Mouse (Mus musculus) MEL (cell line): ENCODE measurements at regions not wholly inside any gene's neighbourhood (a gene's known extent, or its start where the extent isn't known, plus 50 kb on each side); places are given as distances from the start of the nearest gene placed in this dataset.

Source experiments
- DNase-seq: peaks from one replicate; pipeline ENCODE4 v3.0.0; 2011; ENCODE audit warnings: low read depth, low spot score
- H3K27ac ChIP-seq: 2 replicates; pipeline ENCODE4 v1.5.1; 2012; ENCODE audit warnings: low read depth, mild to moderate bottlenecking, control low read depth, low read length, moderate library complexity; ENCODE audit not compliant: control insufficient read depth
- H3K27me3 ChIP-seq, 2 experiments: fragments of 150-350 bp in 1 of 2; sonication (generic) in 1 of 2; 2 replicates each; pipeline ENCODE4 v1.6.1; 2012; ENCODE audit warnings: low read length in 2 of 2, mild to moderate bottlenecking in 2 of 2, improper control_type of control experiment in 1 of 2, moderate library complexity in 1 of 2; ENCODE audit not compliant: insufficient read depth in 2 of 2, control insufficient read depth in 1 of 2
- H3K36me3 ChIP-seq, 2 experiments: 2 replicates each; pipeline ENCODE4 v1.6.1; 2012 to 2014; ENCODE audit warnings: low read length in 2 of 2, improper control_type of control experiment in 1 of 2, inconsistent platforms in 1 of 2, mild to moderate bottlenecking in 1 of 2; ENCODE audit not compliant: insufficient read depth in 2 of 2, control insufficient read depth in 1 of 2
- H3K4me1 ChIP-seq, 2 experiments: fragments of 150-350 bp in 1 of 2; sonication (generic) in 1 of 2; 2 replicates each; pipeline ENCODE4 v1.6.1; 2012; ENCODE audit warnings: low read length in 2 of 2, improper control_type of control experiment in 1 of 2, mild to moderate bottlenecking in 1 of 2; ENCODE audit not compliant: insufficient read depth in 2 of 2, control insufficient read depth in 1 of 2
- H3K4me3 ChIP-seq, 2 experiments: fragments of 150-350 bp in 1 of 2; sonication (generic) in 1 of 2; 2 replicates each; pipeline ENCODE4 v1.5.1; 2012; ENCODE audit warnings: low read depth in 2 of 2, low read length in 2 of 2, mild to moderate bottlenecking in 2 of 2, moderate library complexity in 2 of 2, control low read depth in 1 of 2, improper control_type of control experiment in 1 of 2; ENCODE audit not compliant: control insufficient read depth in 1 of 2, insufficient read depth in 1 of 2
- H3K79me2 ChIP-seq: 2 replicates; pipeline ENCODE4 v1.6.1; 2012; ENCODE audit warnings: mild to moderate bottlenecking, low read length, moderate library complexity; ENCODE audit not compliant: control insufficient read depth, poor library complexity, insufficient read depth
- H3K9ac ChIP-seq: 2 replicates; pipeline ENCODE4 v1.6.1; 2012; ENCODE audit warnings: low read depth, mild to moderate bottlenecking, control low read depth, low read length, moderate library complexity; ENCODE audit not compliant: control insufficient read depth, poor library complexity, severe bottlenecking
- H3K9me3 ChIP-seq: fragments of 150-350 bp; sonication (generic); replicated peaks from 2 replicates; pipeline ENCODE4 v1.6.1; 2012; ENCODE audit warnings: mild to moderate bottlenecking, low read length, improper control_type of control experiment, moderate library complexity; ENCODE audit not compliant: insufficient read depth
- CHD1 ChIP-seq: IDR thresholded peaks from 2 replicates; pipeline ENCODE4 v1.6.1; 2012; ENCODE audit warnings: low read depth, mild to moderate bottlenecking, inconsistent platforms, low read length, improper control_type of control experiment
- E2F4 ChIP-seq: IDR thresholded peaks from 2 replicates; pipeline ENCODE4 v1.6.1; 2011; ENCODE audit warnings: low read depth, low read length, improper control_type of control experiment, borderline replicate concordance
- EP300 ChIP-seq, 2 experiments: IDR thresholded peaks; 2 replicates each; pipeline ENCODE4 v1.6.1; 2011; ENCODE audit warnings: improper control_type of control experiment in 2 of 2, low read length in 2 of 2, low read depth in 1 of 2, mild to moderate bottlenecking in 1 of 2
- ETS1 ChIP-seq: IDR thresholded peaks from 2 replicates; pipeline ENCODE4 v1.6.1; 2012; ENCODE audit warnings: low read depth, mild to moderate bottlenecking, inconsistent platforms, low read length, improper control_type of control experiment, moderate library complexity
- GATA1 ChIP-seq: IDR thresholded peaks from 2 replicates; pipeline ENCODE4 v1.6.1; 2011; ENCODE audit warnings: low read depth, low read length, improper control_type of control experiment
- HCFC1 ChIP-seq: IDR thresholded peaks from 2 replicates; pipeline ENCODE4 v1.6.1; 2012; ENCODE audit warnings: low read depth, mild to moderate bottlenecking, inconsistent platforms, low read length, improper control_type of control experiment, moderate library complexity
- JUND ChIP-seq: IDR thresholded peaks from 2 replicates; pipeline ENCODE4 v1.6.1; 2011; ENCODE audit warnings: low read depth, mild to moderate bottlenecking, improper control_type of control experiment, low read length
- MAFK ChIP-seq: IDR thresholded peaks from 2 replicates; pipeline ENCODE4 v1.6.1; 2011; ENCODE audit warnings: low read depth, mild to moderate bottlenecking, low read length, improper control_type of control experiment, borderline replicate concordance
- MAX ChIP-seq: IDR thresholded peaks from 2 replicates; pipeline ENCODE4 v1.6.1; 2011; ENCODE audit warnings: low read length, improper control_type of control experiment
- MAZ ChIP-seq: IDR thresholded peaks from 2 replicates; pipeline ENCODE4 v1.6.1; 2012; ENCODE audit warnings: low read depth, mild to moderate bottlenecking, inconsistent platforms, low read length, improper control_type of control experiment
- MYB ChIP-seq: IDR thresholded peaks from 2 replicates; pipeline ENCODE4 v1.6.1; 2011; ENCODE audit warnings: mild to moderate bottlenecking, low read depth, low read length, improper control_type of control experiment
- MYC ChIP-seq: IDR thresholded peaks from 2 replicates; pipeline ENCODE4 v1.6.1; 2011; ENCODE audit warnings: low read depth, mild to moderate bottlenecking, low read length, improper control_type of control experiment, moderate library complexity
- NRF1 ChIP-seq: IDR thresholded peaks from 2 replicates; pipeline ENCODE4 v1.6.1; 2014; ENCODE audit warnings: low read depth, mild to moderate bottlenecking, inconsistent platforms, low read length, improper control_type of control experiment, moderate library complexity; ENCODE audit not compliant: poor library complexity, insufficient read depth, severe bottlenecking
- POLR2A ChIP-seq, 2 experiments: IDR thresholded peaks; 2 replicates each; pipeline ENCODE4 v1.6.1; 2011 to 2012; ENCODE audit warnings: low read length in 2 of 2, mild to moderate bottlenecking in 2 of 2, control low read depth in 1 of 2, improper control_type of control experiment in 1 of 2, low read depth in 1 of 2, moderate library complexity in 1 of 2; ENCODE audit not compliant: control insufficient read depth in 1 of 2, insufficient read depth in 1 of 2, poor library complexity in 1 of 2
- POLR2AphosphoS2 ChIP-seq: IDR thresholded peaks from 2 replicates; pipeline ENCODE4 v1.6.1; 2011; ENCODE audit warnings: low read length, improper control_type of control experiment
- POLR2AphosphoS5 ChIP-seq: IDR thresholded peaks from 2 replicates; pipeline ENCODE4 v1.6.1; 2012; ENCODE audit warnings: low read depth, borderline replicate concordance, mild to moderate bottlenecking, inconsistent platforms, low read length, moderate library complexity, mixed read lengths
- RAD21 ChIP-seq: IDR thresholded peaks from 2 replicates; pipeline ENCODE4 v1.6.1; 2011; ENCODE audit warnings: mild to moderate bottlenecking, low read depth, low read length, improper control_type of control experiment
- RCOR1 ChIP-seq: IDR thresholded peaks from 2 replicates; pipeline ENCODE4 v1.6.1; 2012; ENCODE audit warnings: low read depth, mild to moderate bottlenecking, inconsistent platforms, low read length, improper control_type of control experiment
- TAL1 ChIP-seq: IDR thresholded peaks from 2 replicates; pipeline ENCODE4 v1.6.1; 2012; ENCODE audit warnings: mild to moderate bottlenecking, inconsistent platforms, low read length, moderate library complexity, mixed read lengths
- TBP ChIP-seq: IDR thresholded peaks from 2 replicates; pipeline ENCODE4 v1.8.0; 2011; ENCODE audit warnings: low read depth, low read length, improper control_type of control experiment
- UBTF ChIP-seq: IDR thresholded peaks from 2 replicates; pipeline ENCODE4 v1.6.1; 2012; ENCODE audit warnings: low read depth, mild to moderate bottlenecking, inconsistent platforms, low read length, improper control_type of control experiment, moderate library complexity, borderline replicate concordance; ENCODE audit not compliant: insufficient read depth
- USF1 ChIP-seq: IDR thresholded peaks from 2 replicates; pipeline ENCODE4 v1.6.1; 2014; ENCODE audit warnings: low read depth, mild to moderate bottlenecking, inconsistent platforms, low read length, improper control_type of control experiment, moderate library complexity
- ZMIZ1 ChIP-seq: IDR thresholded peaks from 2 replicates; pipeline ENCODE4 v1.6.1; 2012; ENCODE audit warnings: low read depth, mild to moderate bottlenecking, inconsistent platforms, low read length, improper control_type of control experiment, moderate library complexity
- ZNF384 ChIP-seq: IDR thresholded peaks from 2 replicates; pipeline ENCODE4 v1.6.1; 2012; ENCODE audit warnings: low read depth, mild to moderate bottlenecking, inconsistent platforms, low read length, improper control_type of control experiment

DNA sequence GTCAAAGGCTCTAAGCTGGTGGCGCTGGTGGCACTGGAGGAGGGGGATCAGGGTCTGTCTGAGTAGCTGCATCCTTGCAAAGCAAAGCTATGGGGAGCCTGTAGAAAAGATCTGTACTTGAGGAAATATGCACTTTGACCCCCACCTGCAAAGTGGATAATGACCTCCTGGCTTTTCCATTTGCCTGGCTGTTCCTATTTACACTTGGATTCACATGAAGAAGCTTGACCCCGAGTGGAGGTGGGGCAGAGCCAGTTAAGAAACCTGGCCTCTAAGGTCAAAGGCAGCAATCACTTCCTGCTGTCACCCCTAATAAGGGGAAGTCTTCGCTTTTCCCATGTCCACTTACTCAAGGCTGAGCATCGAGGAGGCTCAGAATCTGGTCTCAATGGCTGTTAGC lies 145.7 kb upstream of the Fam19a5 start:
- H3K4me3 ChIP-seq = no peak overlapping the region
- no peaks in the 10 kb centered on the region for H3K79me2 ChIP-seq
- H3K4me1 ChIP-seq = no peaks in the 10 kb centered on the region
- no peak overlapping the region for H3K9ac ChIP-seq
- no peaks in the 10 kb centered on the region for H3K36me3 ChIP-seq
- no peaks in the 10 kb centered on the region for H3K9me3 ChIP-seq
- TF ChIP-seq MAX (no peak), MYB (no peak), CHD1 (no peak), HCFC1 (no peak), NRF1 (no peak), ZMIZ1 (no peak), MAFK (no peak), TBP (no peak), EP300 (IDR thresholded peaks at IDR 0.05; ENCODE audit: low read depth in 1 of 2, low read length in 2 of 2) (no peak), GATA1 (no peak), RAD21 (no peak), ETS1 (no peak), RCOR1 (no peak), UBTF (no peak), E2F4 (no peak), POLR2A (IDR thresholded peaks at IDR 0.05; ENCODE audit: control insufficient read depth in 1 of 2, insufficient read depth in 1 of 2, low read depth in 1 of 2, low read length in 2 of 2, poor library complexity in 1 of 2) (no peak), TAL1 (no peak), MAZ (no peak), ZNF384 (no peak), MYC (no peak)
- TF ChIP-seq, all 39 proteins: peak for 0
- H3K27ac ChIP-seq = no peak overlapping the region
- no peaks in the 10 kb centered on the region for H3K27me3 ChIP-seq
- DNase-seq = no peak

- no peaks in the 10 kb centered on the region for H3K79me2 ChIP-seq
- H3K27ac ChIP-seq = no peak overlapping the region
- no peak for DNase-seq
- H3K4me1 ChIP-seq = no peaks in the 10 kb centered on the region
- no peaks in the 10 kb centered on the region for H3K27me3 ChIP-seq
- no peak overlapping the region for H3K4me3 ChIP-seq
- no peaks in the 10 kb centered on the region for H3K36me3 ChIP-seq
- no peaks in the 10 kb centered on the region for H3K9me3 ChIP-seq
- TF ChIP-seq POLR2AphosphoS5 (no peak), RCOR1 (no peak), ZNF384 (no peak), USF1 (no peak), JUND (no peak), POLR2AphosphoS2 (no peak), GATA1 (no peak), RAD21 (no peak)
- no peak overlapping the region for H3K9ac ChIP-seq
These were observed 138.4 kb upstream of the Fam19a5 start for GRCm38 (mm10) chr15:87405689-87406088.
